Mouse (Mus musculus): ENCODE measurements around the gene Gfod2. TPM values are rescaled to one million over a fixed set of nuclear protein-coding genes. Genes with fewer than 3 reads are reported as not detected.
A peak's percentile ranks its signal among the peaks of the same experiment; 100 is the strongest.

The Gfod2 gene
- total and polyA plus RNA-seq, 2 experiments from 2014 or later = 53.1 to 53.8 TPM

DNA sequence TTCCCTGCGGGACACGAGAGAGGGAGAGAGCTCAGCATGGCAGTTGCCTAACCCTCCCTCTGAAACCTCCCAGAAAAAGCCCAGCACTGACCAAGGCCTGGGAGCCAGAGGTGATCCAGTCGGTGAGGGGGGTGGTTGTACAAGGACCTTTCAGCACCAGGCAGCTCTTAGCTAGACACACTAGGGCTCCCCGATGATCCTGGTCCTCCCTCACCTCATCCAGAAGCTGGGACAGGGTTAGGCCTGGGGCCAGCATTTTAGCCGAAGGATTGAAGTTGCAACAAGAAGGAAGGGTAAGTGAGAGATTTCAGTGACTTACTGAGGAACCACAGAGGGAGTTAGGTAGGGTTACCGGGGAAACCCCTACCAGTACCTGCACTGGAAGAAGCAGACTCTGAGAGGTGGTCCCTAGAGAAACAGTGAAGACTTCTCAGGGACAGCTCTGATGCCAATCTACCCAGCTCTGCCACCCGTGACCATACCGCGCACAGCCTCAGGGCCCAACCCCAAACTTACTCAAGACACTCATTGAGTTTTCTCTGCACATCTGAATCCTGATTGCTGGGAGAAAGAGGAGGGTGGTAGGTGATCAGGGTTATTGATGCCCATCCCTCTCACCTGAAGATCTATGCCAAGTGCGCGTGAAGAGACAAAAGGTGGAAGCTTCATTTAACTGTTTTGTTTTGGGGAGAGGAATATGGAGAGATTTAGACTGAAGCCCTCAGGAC is 58.8 kb downstream of the Gfod2 start:
- 87% methylated on average over 11 of the region's 11 CpGs for WGBS
- no peak for ATAC-seq
- no peaks in the 10 kb centered on the region for H3K9me3 ChIP-seq (ENCODE audit: low read length)
- no peak for TF ChIP-seq CTCF (IDR thresholded peaks at IDR 0.05; ENCODE audit: low read depth)
- no peaks in the 10 kb centered on the region for H3K27me3 ChIP-seq (ENCODE audit: insufficient read depth, low read length)
- DNase-seq (ENCODE audit: low spot score) = no peak
- H3K9ac ChIP-seq (replicated peaks; ENCODE audit: low read length) = peak overlapping the region; percentile 53; the same call in 1 of the 2 replicates
- peaks cover 25% of the 10 kb centered on the region; the same call in 1 of the 2 replicates for H3K36me3 ChIP-seq (ENCODE audit: insufficient read depth, low read length)
- H3K4me3 ChIP-seq (ENCODE audit: low read length) = peak overlapping the region; percentile 72
- H3K4me2 ChIP-seq (ENCODE audit: low read depth, low read length) = peak overlapping the region; percentile 98
- 0 out of 2 replicates have a peak overlapping the region, but pooled peaks have one; percentile 92 for H3K27ac ChIP-seq
- H3K4me1 ChIP-seq (ENCODE audit: insufficient read depth, low read length) = peaks cover 11% of the 10 kb centered on the region

- Histone ChIP-seq H3K27me3 (ENCODE audit: insufficient read depth, low read length) (no peaks in the 10 kb centered on the region), H3K9me3 (ENCODE audit: low read length) (no peaks in the 10 kb centered on the region), H3K4me1 (ENCODE audit: insufficient read depth, low read length) (peaks cover 11% of the 10 kb centered on the region), H3K27ac (no peak overlapping the region), H3K4me3 (ENCODE audit: low read length) (no peak overlapping the region), H3K9ac (replicated peaks; ENCODE audit: low read length) (no peak overlapping the region), H3K36me3 (ENCODE audit: insufficient read depth, low read length) (peaks cover 21% of the 10 kb centered on the region; the same call in 1 of the 2 replicates), H3K4me2 (ENCODE audit: low read depth, low read length) (no peak overlapping the region)
- TF ChIP-seq CTCF (IDR thresholded peaks at IDR 0.05; ENCODE audit: low read depth) = no peak
- ATAC-seq (no peak), DNase-seq (ENCODE audit: low spot score) (no peak)
- 84% methylated on average over 5 of the region's 5 CpGs for WGBS
Observed at GRCm38 (mm10) chr8:105698734-105699133, 59.7 kb downstream of the Gfod2 start.

DNA sequence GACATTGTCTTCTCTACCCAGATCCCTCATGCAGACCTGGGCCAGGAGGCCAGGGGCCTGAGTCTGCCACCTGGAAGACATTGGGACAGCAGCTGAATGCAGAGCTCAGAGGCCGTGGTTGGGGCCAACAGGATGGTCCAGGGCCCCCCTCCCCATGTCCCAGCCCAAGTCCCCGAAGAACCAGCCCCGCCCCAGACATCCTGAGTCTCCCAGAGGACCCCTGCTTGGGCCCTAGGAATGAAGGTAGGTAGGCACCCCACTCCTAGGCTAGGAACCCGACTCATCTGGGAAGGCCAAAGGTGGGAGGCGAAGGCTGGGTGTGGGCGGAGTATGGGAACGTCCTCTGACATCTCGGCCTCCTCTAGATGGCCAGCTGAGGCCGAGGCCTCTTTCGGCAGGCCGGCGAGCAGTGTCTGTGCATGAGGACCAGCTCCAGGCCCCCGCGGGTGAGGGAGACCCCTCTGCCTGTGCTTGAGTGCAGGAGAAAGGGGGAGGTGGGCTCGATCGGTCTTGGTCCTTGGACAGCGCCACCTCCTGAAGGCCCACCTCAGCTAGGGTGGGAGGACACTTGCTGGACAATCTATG is 61.2 kb downstream of the Gfod2 start:
- 88% methylated on average over 17 of the region's 17 CpGs for WGBS
- DNase-seq (ENCODE audit: low spot score) = no peak
- H3K9me3 ChIP-seq (ENCODE audit: low read length) = no peaks in the 10 kb centered on the region
- no peak overlapping the region for H3K4me3 ChIP-seq (ENCODE audit: low read length)
- no peak overlapping the region for H3K27ac ChIP-seq
- H3K36me3 ChIP-seq (ENCODE audit: insufficient read depth, low read length) = peaks cover 21% of the 10 kb centered on the region; the same call in 1 of the 2 replicates
- ATAC-seq = no peak
- H3K4me1 ChIP-seq (ENCODE audit: insufficient read depth, low read length) = peaks cover 11% of the 10 kb centered on the region
- H3K9ac ChIP-seq (replicated peaks; ENCODE audit: low read length) = no peak overlapping the region
- no peaks in the 10 kb centered on the region for H3K27me3 ChIP-seq (ENCODE audit: insufficient read depth, low read length)
- TF ChIP-seq CTCF (IDR thresholded peaks at IDR 0.05; ENCODE audit: low read depth) = no peak
- no peak overlapping the region for H3K4me2 ChIP-seq (ENCODE audit: low read depth, low read length)

DNA sequence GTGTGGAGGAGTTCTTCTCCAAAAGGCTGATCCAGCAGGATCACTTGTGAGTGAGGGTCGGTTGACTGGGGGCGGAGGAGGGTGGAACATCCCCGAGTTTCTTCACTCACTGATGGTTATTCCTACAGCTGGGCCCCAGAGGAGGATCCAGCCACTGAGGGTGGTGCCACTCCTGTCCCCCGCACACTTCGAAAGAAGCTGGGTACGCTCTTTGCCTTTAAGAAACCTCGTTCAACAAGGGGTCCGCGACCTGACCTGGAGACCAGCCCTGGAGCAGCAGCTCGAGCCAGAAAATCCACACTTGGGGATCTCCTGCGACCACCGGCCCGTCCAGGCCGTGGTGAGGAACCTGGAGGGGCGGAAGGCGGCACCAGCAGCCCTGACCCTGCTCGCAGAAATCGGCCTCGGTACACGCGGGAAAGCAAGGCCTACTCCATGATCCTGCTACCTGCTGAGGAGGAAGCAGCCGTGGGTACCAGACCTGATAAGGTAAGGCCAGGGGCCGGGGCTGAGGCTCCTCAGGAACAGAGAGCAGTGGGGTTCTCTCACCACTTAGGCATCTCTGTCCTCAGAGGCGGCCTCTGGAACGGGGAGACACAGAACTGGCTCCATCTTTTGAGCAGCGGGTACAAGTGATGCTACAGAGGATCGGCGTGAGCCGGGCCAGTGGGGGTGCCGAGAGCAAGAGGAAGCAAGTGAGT is 63.2 kb downstream of the Gfod2 start:
- no peaks in the 10 kb centered on the region for H3K27me3 ChIP-seq (ENCODE audit: insufficient read depth, low read length)
- peak overlapping the region; percentile 93 for H3K27ac ChIP-seq
- peaks cover 5% of the 10 kb centered on the region for H3K4me1 ChIP-seq (ENCODE audit: insufficient read depth, low read length)
- WGBS = 82% methylated on average over 30 of the region's 30 CpGs
- H3K36me3 ChIP-seq (ENCODE audit: insufficient read depth, low read length) = peaks cover 21% of the 10 kb centered on the region; the same call in 1 of the 2 replicates
- DNase-seq (ENCODE audit: low spot score) (no peak), ATAC-seq (no peak)
- TF ChIP-seq CTCF (IDR thresholded peaks at IDR 0.05; ENCODE audit: low read depth) = no peak
- peak overlapping the region; percentile 62 for H3K4me3 ChIP-seq (ENCODE audit: low read length)
- H3K9me3 ChIP-seq (ENCODE audit: low read length) = no peaks in the 10 kb centered on the region
- H3K4me2 ChIP-seq (ENCODE audit: low read depth, low read length) = peak overlapping the region; percentile 77
- H3K9ac ChIP-seq (replicated peaks; ENCODE audit: low read length) = peak overlapping the region; percentile 66

DNA sequence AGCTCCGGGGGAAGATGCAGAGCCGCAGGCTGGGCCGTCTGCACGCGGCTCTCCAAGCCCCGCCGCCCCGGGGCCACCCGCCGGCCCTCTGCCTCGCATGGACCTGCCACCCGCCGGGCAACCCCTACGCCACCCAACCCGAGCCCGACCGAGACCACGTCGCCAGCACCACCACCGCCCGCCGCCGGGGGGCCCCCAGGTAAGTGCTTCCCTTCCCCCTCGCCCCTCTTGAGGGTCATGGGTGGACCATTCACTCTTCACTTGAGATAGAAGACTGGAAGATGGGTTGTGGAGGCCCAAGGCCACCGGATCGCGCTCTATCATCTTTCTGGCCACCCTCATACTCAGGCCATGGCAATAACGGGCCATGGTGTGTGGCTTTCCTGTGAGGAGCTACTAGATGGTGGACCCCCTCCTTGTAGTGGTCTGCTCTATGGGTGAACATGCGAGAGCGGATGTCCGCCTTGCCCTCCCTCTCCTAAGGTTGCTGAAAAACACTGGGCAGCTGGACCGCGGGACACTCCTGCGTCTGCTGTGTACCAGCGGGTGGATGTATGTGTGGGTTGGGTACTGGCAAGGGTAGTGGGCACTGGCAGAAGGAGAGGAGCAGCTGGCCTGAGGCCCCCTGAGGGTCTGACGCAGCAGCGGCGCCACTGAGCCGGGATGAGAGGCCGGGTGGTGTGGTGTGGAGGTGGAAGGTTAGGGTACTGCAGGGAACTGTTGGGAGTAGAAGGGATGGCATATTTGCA is 64.2 kb downstream of the Gfod2 start:
- peak overlapping the region; percentile 62 for H3K4me3 ChIP-seq (ENCODE audit: low read length)
- H3K4me1 ChIP-seq (ENCODE audit: insufficient read depth, low read length) = no peaks in the 10 kb centered on the region
- H3K27ac ChIP-seq = peak overlapping the region; percentile 93
- WGBS = 3% methylated on average over 40 of the region's 40 CpGs
- peak overlapping the region; percentile 77 for H3K4me2 ChIP-seq (ENCODE audit: low read depth, low read length)
- no peaks in the 10 kb centered on the region for H3K27me3 ChIP-seq (ENCODE audit: insufficient read depth, low read length)
- TF ChIP-seq CTCF (IDR thresholded peaks at IDR 0.05; ENCODE audit: low read depth) = peak; percentile 62
- no peaks in the 10 kb centered on the region for H3K9me3 ChIP-seq (ENCODE audit: low read length)
- H3K9ac ChIP-seq (replicated peaks; ENCODE audit: low read length) = peak overlapping the region; percentile 66
- peaks cover 21% of the 10 kb centered on the region; the same call in 1 of the 2 replicates for H3K36me3 ChIP-seq (ENCODE audit: insufficient read depth, low read length)
- DNase-seq (ENCODE audit: low spot score) = peak; percentile 76
- ATAC-seq = peak; percentile 77

DNA sequence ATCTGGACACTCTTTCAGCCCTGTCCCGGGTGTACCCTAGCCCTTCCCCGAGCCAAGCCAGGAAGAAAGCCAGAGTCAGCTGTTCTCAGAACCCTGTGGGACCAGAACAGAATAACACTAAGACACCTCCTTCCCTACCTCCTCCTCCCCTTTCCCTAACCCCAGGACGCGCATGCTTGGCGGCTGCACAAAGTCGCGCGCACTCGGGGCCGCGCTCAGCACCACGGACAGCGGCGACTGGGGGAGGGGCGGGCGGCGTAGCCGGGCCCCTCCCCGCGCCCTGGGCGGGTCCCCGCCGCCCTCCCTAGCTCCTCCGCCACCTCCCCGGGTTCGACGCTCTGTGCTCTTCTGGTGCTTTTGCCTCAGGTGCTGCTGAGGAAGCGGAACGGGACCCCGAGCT is 64.8 kb downstream of the Gfod2 start:
- no peak for TF ChIP-seq CTCF (IDR thresholded peaks at IDR 0.05; ENCODE audit: low read depth)

More for the DNA sequence above, 64.8 kb downstream of the Gfod2 start:
- DNase-seq (ENCODE audit: low spot score) (peak; percentile 90), ATAC-seq (peak; percentile 72)
- Histone ChIP-seq H3K36me3 (ENCODE audit: insufficient read depth, low read length) (peaks cover 19% of the 10 kb centered on the region; the same call in 1 of the 2 replicates), H3K4me2 (ENCODE audit: low read depth, low read length) (peak overlapping the region; percentile 77), H3K9me3 (ENCODE audit: low read length) (no peaks in the 10 kb centered on the region), H3K4me1 (ENCODE audit: insufficient read depth, low read length) (no peaks in the 10 kb centered on the region), H3K27me3 (ENCODE audit: insufficient read depth, low read length) (no peaks in the 10 kb centered on the region), H3K4me3 (ENCODE audit: low read length) (peak overlapping the region; percentile 62), H3K9ac (replicated peaks; ENCODE audit: low read length) (peak overlapping the region; percentile 66), H3K27ac (peak overlapping the region; percentile 93)
- 2% methylated on average over 28 of the region's 30 CpGs for WGBS

Measured in hindbrain, postnatal 0 days (tissue).